Mouse (Mus musculus) stomach, postnatal 0 days (tissue): ENCODE measurements at regions not wholly inside any gene's neighbourhood (a gene's known extent, or its start where the extent isn't known, plus 50 kb on each side); places are given as distances from the start of the nearest gene placed in this dataset.

Experiments used
- CTCF ChIP-seq: IDR thresholded peaks from 2 replicates; pipeline ENCODE4 v1.5.1; 2016; ENCODE audit warnings: antibody characterized with exemption, low read depth, mild to moderate bottlenecking, moderate library complexity
- EP300 ChIP-seq: optimal IDR thresholded peaks from 2 replicates; pipeline ENCODE3; 2016; ENCODE audit warnings: antibody characterized with exemption

DNA sequence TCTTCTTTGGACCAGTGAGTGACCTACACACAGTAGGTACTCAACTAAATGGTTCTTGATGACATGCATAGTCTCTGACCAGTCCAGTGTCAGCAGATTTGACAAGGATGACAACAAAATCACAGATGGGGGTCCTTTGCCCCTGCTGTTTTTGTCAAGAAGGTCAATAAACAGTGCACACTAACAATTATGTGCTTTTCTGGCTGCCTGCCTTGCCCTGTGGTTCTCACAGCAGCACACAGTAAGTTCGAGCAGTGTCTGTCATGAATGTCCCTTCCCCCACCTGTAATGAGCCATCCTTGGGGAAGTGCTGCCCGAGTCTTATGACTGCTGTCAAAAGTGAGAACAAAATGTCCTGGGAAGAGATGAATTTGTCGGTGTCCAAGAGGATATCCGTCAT is 153.1 kb upstream of the Snx19 start:
- no peak for TF ChIP-seq CTCF
- TF ChIP-seq EP300 = no peak
